Mouse (Mus musculus): ENCODE data around the gene Ripor1.
"Not testable (repeated sequence)": the region's sequence is repeated elsewhere in the genome, so short reads cannot be mapped to it uniquely, and the experiment has no call there.

Gene Ripor1

GRCm38 (mm10) chr8:105604804-105605381 lies at the start of gene Ripor1:
Gene Ripor1, plus strand, starts transcription at chr8:105605255.
- peak; percentile 80 for DNase-seq (ENCODE audit: low read depth, low spot score)
- H3K27me3 ChIP-seq (ENCODE audit: control insufficient read depth, insufficient read depth, low read length, poor library complexity, severe bottlenecking): no peaks in the 10 kb centered on the region
- no peaks in the 10 kb centered on the region for H3K36me3 ChIP-seq (ENCODE audit: control insufficient read depth, insufficient read depth, low read length, poor library complexity, severe bottlenecking)

DNA sequence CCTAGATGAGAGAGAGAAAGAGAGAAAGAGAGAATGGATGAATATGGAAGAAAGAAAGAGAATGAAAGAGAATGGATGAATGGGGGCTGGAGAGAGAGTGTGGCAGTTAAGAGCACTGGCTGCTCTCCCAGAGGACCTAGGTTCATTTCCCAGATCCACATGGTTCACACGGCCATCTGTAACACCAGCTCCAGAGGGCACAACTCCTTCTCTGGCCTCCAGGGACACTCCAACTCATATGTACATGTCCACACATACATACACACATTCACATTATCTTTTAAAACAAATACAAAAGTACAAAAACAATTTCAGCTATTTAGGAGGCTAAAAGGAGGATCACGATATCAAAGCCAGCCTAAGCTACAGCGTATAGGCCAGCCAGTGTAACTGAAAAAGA lies 42.2 kb upstream of the Ripor1 start:
- H3K27me3 ChIP-seq (ENCODE audit: control insufficient read depth, insufficient read depth, low read length, poor library complexity, severe bottlenecking): no peaks in the 10 kb centered on the region
- H3K36me3 ChIP-seq (ENCODE audit: control insufficient read depth, insufficient read depth, low read length, poor library complexity, severe bottlenecking): no peaks in the 10 kb centered on the region
- DNase-seq (ENCODE audit: low read depth, low spot score): no peak

DNA sequence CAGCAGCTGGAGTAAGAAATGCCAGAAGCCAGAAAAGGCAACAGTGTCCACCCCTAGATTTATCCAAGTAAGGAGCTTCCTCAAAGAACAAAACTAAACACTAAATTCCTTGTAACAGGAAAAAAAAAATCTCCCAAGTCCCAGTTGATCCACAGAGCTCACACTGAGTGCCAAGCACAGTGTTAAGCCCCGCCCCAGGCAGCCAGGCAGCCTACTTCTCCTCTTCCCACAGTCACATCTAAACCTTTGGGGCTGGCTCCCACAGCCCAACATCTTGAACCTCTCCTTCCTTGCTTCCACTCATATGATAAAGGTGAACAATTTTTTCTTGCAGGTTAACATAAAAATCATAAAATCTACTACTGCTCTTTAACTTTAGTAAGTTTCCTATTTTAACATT lies 41.2 kb upstream of the Ripor1 start:
- H3K27me3 ChIP-seq (ENCODE audit: control insufficient read depth, insufficient read depth, low read length, poor library complexity, severe bottlenecking): no peaks in the 10 kb centered on the region
- DNase-seq (ENCODE audit: low read depth, low spot score): no peak
- no peaks in the 10 kb centered on the region for H3K36me3 ChIP-seq (ENCODE audit: control insufficient read depth, insufficient read depth, low read length, poor library complexity, severe bottlenecking)

- not testable (repeated sequence) for H3K27me3 ChIP-seq (ENCODE audit: control insufficient read depth, insufficient read depth, low read length, poor library complexity, severe bottlenecking); H3K36me3 ChIP-seq (ENCODE audit: control insufficient read depth, insufficient read depth, low read length, poor library complexity, severe bottlenecking)
- peak; percentile 71 for DNase-seq (ENCODE audit: low read depth, low spot score)
These were observed 40.4 kb upstream of the Ripor1 start for GRCm38 (mm10) chr8:105564573-105565229.

DNA sequence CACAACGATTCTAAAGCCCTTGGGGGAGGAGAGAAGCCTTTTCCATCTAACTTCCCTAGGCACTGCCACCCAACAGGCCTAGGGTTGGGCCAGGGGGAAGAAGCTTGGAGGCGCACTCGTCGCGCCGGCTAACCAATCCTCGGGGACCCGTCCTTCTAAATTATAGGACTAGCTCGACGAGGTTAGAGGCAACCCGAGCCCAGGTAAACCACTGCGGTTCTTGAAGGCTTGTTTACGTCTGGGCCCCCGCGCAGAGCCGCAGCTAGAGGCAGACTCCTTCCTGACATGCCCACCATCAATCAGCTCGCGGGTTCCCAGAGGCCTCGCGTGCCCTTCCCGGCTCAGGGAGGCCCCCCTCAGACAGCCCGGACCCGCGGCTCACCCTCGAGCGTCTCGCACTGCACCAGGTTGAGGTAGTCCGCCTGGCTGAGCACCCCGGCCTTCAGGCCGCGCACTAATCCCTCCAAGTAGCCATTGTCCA lies 39.6 kb upstream of the Ripor1 start:
- Histone ChIP-seq H3K27me3 (ENCODE audit: control insufficient read depth, insufficient read depth, low read length, poor library complexity, severe bottlenecking) (no peaks in the 10 kb centered on the region), H3K36me3 (ENCODE audit: control insufficient read depth, insufficient read depth, low read length, poor library complexity, severe bottlenecking) (no peaks in the 10 kb centered on the region)
- peak; percentile 55 for DNase-seq (ENCODE audit: low read depth, low spot score)

DNA sequence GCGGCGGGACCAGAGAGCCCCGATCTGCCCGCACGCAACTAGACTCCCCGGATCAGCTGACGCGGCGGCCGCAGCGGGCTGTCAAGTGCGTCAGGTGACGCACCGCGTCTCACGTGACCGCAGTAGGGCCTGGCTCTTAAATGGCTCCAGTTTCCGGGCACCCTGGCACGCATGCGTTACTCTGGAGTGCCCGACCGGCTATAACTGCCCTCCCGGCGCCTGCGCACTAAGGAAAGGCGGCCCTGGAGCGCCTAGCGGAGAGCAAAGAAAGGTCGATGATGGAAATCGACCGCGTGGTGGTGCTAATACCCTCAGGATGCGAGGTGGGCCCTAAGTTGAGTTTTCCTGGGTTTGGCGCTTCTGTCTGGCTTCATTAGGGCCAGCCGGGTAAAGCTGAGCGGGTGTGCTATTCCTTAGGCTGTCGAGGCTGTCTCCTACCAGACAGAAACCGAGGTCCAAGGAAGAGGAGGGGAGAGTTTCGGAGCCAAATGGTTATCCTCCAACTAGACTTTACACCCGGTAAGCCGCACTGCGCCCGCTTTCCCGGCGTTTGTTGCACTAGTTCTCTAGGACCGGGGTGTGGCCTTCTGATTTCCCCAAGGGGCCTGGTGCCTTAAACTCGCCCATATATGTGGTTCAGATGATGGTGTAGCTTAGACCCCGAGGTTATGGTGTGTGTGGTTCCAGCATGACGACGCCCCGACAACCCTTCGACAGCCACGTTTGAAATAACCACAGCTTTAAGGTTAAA lies 38.9 kb upstream of the Ripor1 start, which contains the start of gene Atp6v0d1:
TSS of gene Atp6v0d1 (minus strand) at position 96 of the 751 bp plus-strand sequence.
- no peaks in the 10 kb centered on the region for H3K36me3 ChIP-seq (ENCODE audit: control insufficient read depth, insufficient read depth, low read length, poor library complexity, severe bottlenecking)
- no peaks in the 10 kb centered on the region for H3K27me3 ChIP-seq (ENCODE audit: control insufficient read depth, insufficient read depth, low read length, poor library complexity, severe bottlenecking)
- peak; percentile 100 for DNase-seq (ENCODE audit: low read depth, low spot score)

- no peaks in the 10 kb centered on the region for H3K36me3 ChIP-seq (ENCODE audit: control insufficient read depth, insufficient read depth, low read length, poor library complexity, severe bottlenecking)
- no peaks in the 10 kb centered on the region for H3K27me3 ChIP-seq (ENCODE audit: control insufficient read depth, insufficient read depth, low read length, poor library complexity, severe bottlenecking)
- DNase-seq (ENCODE audit: low read depth, low spot score): peak; percentile 50
These were observed 38.1 kb upstream of the Ripor1 start for GRCm38 (mm10) chr8:105566703-105567595.

DNA sequence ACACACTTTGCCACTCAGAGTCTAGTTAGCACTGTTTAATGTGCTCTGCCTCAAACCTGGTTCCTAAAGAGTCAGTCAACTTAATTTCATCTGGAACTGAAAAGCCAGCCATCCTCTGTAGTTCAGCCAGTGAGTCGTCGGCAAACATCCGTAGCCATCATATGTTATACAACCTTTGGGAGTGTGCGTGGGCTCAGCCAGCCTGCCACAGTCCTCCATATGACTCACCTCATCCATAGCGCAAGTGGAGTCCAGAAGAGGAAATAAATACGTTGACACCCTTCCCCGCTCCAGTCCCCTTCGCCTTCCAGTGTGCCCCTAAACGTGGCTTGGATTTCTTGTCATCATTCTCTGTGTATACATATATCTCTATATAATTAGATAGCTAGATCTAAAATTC lies 33.2 kb upstream of the Ripor1 start:
- no peaks in the 10 kb centered on the region for H3K36me3 ChIP-seq (ENCODE audit: control insufficient read depth, insufficient read depth, low read length, poor library complexity, severe bottlenecking)
- H3K27me3 ChIP-seq (ENCODE audit: control insufficient read depth, insufficient read depth, low read length, poor library complexity, severe bottlenecking): no peaks in the 10 kb centered on the region
- DNase-seq (ENCODE audit: low read depth, low spot score): no peak

DNA sequence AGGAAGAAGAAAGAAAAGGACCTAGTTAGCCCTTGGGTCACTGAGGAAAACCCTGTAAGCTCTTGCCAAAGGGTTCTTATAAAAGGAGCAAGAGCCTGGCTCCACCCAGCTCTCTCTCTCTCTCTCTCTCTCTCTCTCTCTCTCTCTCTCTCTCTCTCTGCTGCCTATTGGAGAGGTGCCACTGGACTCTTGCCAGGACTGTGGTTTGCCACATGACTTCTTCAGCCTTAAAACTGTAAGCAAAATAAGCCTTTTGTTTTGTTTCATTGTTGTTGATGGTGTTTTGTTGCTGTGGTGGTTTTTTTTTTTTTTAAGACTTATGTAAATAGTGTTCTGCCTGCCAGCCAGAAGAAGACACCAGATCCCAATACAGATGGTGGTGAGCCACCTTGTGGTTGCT lies 31.6 kb upstream of the Ripor1 start:
- no peak for DNase-seq (ENCODE audit: low read depth, low spot score)
- no peaks in the 10 kb centered on the region for H3K27me3 ChIP-seq (ENCODE audit: control insufficient read depth, insufficient read depth, low read length, poor library complexity, severe bottlenecking)
- H3K36me3 ChIP-seq (ENCODE audit: control insufficient read depth, insufficient read depth, low read length, poor library complexity, severe bottlenecking): no peaks in the 10 kb centered on the region

GRCm38 (mm10) chr8:105574741-105575140 lies 30.3 kb upstream of the Ripor1 start:
- Histone ChIP-seq H3K36me3 (ENCODE audit: control insufficient read depth, insufficient read depth, low read length, poor library complexity, severe bottlenecking) (no peaks in the 10 kb centered on the region), H3K27me3 (ENCODE audit: control insufficient read depth, insufficient read depth, low read length, poor library complexity, severe bottlenecking) (no peaks in the 10 kb centered on the region)
- no peak for DNase-seq (ENCODE audit: low read depth, low spot score)

DNA sequence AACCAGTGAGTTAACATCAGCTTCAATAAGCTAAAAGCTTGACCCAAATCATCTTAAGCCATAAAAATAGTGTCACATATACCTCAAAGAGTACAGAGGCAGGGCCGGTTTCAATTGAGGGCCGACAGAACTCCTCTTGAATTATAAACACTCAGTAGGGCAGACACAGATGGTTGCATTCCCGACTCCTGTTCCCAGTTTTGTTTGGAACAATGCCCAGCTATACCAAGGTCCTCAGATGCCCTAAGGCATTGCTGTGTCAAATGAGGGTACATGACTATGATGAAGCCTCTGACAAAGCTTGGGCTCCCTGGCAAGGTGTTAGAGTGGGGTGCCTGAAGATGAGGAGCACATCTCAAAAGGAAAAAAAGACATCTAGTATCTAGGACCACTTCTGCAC lies 29.5 kb upstream of the Ripor1 start:
- DNase-seq (ENCODE audit: low read depth, low spot score): no peak
- H3K27me3 ChIP-seq (ENCODE audit: control insufficient read depth, insufficient read depth, low read length, poor library complexity, severe bottlenecking): no peaks in the 10 kb centered on the region
- H3K36me3 ChIP-seq (ENCODE audit: control insufficient read depth, insufficient read depth, low read length, poor library complexity, severe bottlenecking): no peaks in the 10 kb centered on the region

- no peak for DNase-seq (ENCODE audit: low read depth, low spot score)
- Histone ChIP-seq H3K27me3 (ENCODE audit: control insufficient read depth, insufficient read depth, low read length, poor library complexity, severe bottlenecking) (no peaks in the 10 kb centered on the region), H3K36me3 (ENCODE audit: control insufficient read depth, insufficient read depth, low read length, poor library complexity, severe bottlenecking) (no peaks in the 10 kb centered on the region)
These were observed 25.3 kb upstream of the Ripor1 start for GRCm38 (mm10) chr8:105579719-105580118.

GRCm38 (mm10) chr8:105592431-105592830 lies 12.6 kb upstream of the Ripor1 start:
- no peaks in the 10 kb centered on the region; the same call in 1 of the 2 replicates for H3K27me3 ChIP-seq (ENCODE audit: control insufficient read depth, insufficient read depth, low read length, poor library complexity, severe bottlenecking)
- DNase-seq (ENCODE audit: low read depth, low spot score): no peak
- H3K36me3 ChIP-seq (ENCODE audit: control insufficient read depth, insufficient read depth, low read length, poor library complexity, severe bottlenecking): no peaks in the 10 kb centered on the region

DNA sequence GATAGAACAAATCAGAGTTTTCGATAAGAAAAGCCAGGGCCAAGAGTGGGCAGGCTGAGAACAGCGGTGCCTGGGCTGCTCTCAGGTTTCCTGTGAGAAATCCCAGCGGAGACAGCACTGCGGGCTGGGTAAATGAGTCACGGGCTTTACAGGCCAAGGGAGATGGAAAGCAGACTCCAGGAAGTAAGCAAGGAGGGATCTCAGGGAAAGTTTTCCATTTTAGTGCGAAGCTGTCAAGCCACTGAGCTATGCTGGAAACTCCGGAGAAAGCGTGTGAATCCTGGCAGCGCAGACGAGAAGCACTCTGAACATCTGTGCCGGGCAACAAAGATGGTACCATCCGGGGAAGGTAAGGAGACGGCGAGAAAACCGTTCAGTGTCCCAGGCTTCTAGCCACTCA lies 11.2 kb upstream of the Ripor1 start:
- DNase-seq (ENCODE audit: low read depth, low spot score): no peak
- Histone ChIP-seq H3K36me3 (ENCODE audit: control insufficient read depth, insufficient read depth, low read length, poor library complexity, severe bottlenecking) (no peaks in the 10 kb centered on the region), H3K27me3 (ENCODE audit: control insufficient read depth, insufficient read depth, low read length, poor library complexity, severe bottlenecking) (no peaks in the 10 kb centered on the region; the same call in 1 of the 2 replicates)
